Mouse (Mus musculus) neural tube, embryonic 11.5 days (tissue): Measurements from ENCODE around the gene Chmp2a. TPM values are rescaled to one million over a fixed set of nuclear protein-coding genes. Genes with fewer than 3 reads are reported as not detected.
A peak's percentile ranks its signal among the peaks of the same experiment; 100 is the strongest.

ENCODE experiments used
- ATAC-seq: fragments of 200-750 bp; cut with Nextera tagmentation; 2 replicates; pipeline ENCODE4 v1.8.0; 2017; ENCODE audit warnings: moderate number of reproducible peaks, mild to moderate bottlenecking, moderate TSS enrichment, moderate library complexity; ENCODE audit not compliant: insufficient read depth, low FRiP score, low TSS enrichment
- DNase-seq: peaks from one replicate; pipeline ENCODE4 v3.0.0-alpha.2; 2015; ENCODE audit warnings: low spot score
- H3K27ac ChIP-seq: fragments of 300-500 bp; sonication (generic); 2 replicates; pipeline ENCODE4 v1.5.1; 2014; ENCODE audit warnings: low read depth, mild to moderate bottlenecking, low read length
- H3K27me3 ChIP-seq: fragments of 300-500 bp; sonication (generic); 2 replicates; pipeline ENCODE4 v1.6.1; 2014; ENCODE audit warnings: mild to moderate bottlenecking, low read length, mixed read lengths; ENCODE audit not compliant: control insufficient read depth, insufficient read depth
- H3K36me3 ChIP-seq: fragments of 300-500 bp; sonication (generic); 2 replicates; pipeline ENCODE4 v1.6.1; 2014; ENCODE audit warnings: mild to moderate bottlenecking, low read length, moderate library complexity, mixed read lengths; ENCODE audit not compliant: control insufficient read depth, insufficient read depth
- H3K4me1 ChIP-seq: fragments of 300-500 bp; sonication (generic); 2 replicates; pipeline ENCODE4 v1.6.1; 2014; ENCODE audit warnings: low read length, mixed read lengths; ENCODE audit not compliant: control insufficient read depth, insufficient read depth
- H3K4me2 ChIP-seq: fragments of 300-500 bp; sonication (generic); 2 replicates; pipeline ENCODE4 v1.6.1; 2014; ENCODE audit warnings: low read depth, mild to moderate bottlenecking, moderate library complexity
- H3K4me3 ChIP-seq: fragments of 300-500 bp; sonication (generic); 2 replicates; pipeline ENCODE4 v1.5.1; 2014; ENCODE audit warnings: low read depth, low read length
- H3K9ac ChIP-seq: fragments of 300-500 bp; sonication (generic); 2 replicates; pipeline ENCODE4 v1.6.1; 2014; ENCODE audit warnings: mild to moderate bottlenecking, low read length
- H3K9me3 ChIP-seq: fragments of 300-500 bp; sonication (generic); 2 replicates; pipeline ENCODE4 v1.6.1; 2016; ENCODE audit warnings: low read length; ENCODE audit not compliant: control insufficient read depth
- WGBS: fragments of 180-500 bp; shearing (Covaris S2); extraction: QIAGEN DNeasy Blood & Tissue Kit; methylation state at CpG from one replicate; pipeline ENCODE4 v1.1.7; 2014; 5-methylcytosine and 5-hydroxymethylcytosine counted together
- polyA plus RNA-seq: library from polyadenylated mRNA; unstranded; fragments of >200 nt; fragmentation: Nextera tagmentation; extraction: Ambion mirVana; gene quantifications from 2 replicates; pipeline ENCODE4 v1.2.1, GENCODE M21; 2014

Chmp2a gene
- polyA plus RNA-seq, 1 experiment from 2014 or later, result 120 TPM

DNA sequence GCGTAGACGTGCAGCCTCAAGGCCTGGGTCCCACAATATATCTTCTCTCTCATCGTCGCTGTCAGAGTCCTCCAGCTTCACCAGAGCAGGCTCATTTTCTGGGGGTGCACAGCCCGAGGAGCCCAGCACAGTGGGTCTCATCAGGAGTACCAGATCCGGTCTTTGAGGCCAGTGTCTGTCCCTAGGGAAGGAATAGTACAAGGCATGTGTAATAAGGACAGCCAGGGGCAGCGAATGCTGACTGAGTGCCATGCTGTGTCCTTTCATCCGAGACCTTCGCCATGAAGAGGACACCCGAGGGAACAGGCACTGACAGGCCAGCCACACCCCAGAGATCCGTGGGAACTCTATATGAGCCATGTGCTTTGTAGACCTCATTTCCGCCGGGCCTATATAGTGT is 18.4 kb upstream of the Chmp2a start:
- ATAC-seq (no peak), DNase-seq (no peak)
- Histone ChIP-seq H3K4me2 (no peak overlapping the region), H3K27ac (no peak overlapping the region), H3K27me3 (no peaks in the 10 kb centered on the region), H3K4me1 (no peaks in the 10 kb centered on the region), H3K9me3 (no peaks in the 10 kb centered on the region), H3K36me3 (no peaks in the 10 kb centered on the region), H3K4me3 (no peak overlapping the region), H3K9ac (no peak overlapping the region)
- WGBS, result 90% methylated on average over 13 of the region's 13 CpGs

DNA sequence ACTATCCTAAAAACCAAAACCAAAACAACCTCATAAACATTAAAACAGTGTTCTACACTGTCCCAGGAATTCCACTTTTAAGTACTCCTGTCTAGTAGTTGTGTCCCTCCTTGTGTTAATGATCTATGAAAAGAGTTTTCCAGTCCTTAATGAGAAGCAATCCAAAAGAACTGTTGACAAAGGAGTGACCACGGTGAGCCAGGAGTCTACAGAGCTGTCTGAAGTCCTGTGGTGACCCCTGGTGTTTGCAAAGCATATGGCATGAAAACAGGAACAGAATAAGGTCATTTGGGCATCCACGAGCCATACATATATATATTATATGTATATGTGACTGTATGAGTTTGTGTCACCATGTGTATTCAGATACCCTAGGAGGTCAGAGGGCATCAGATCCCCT is 11.5 kb upstream of the Chmp2a start:
- 15% methylated on average over 2 of the region's 2 CpGs for WGBS
- H3K36me3 ChIP-seq, result no peaks in the 10 kb centered on the region
- no peak overlapping the region for H3K9ac ChIP-seq
- peaks cover 35% of the 10 kb centered on the region for H3K27me3 ChIP-seq
- ATAC-seq (0 out of 2 replicates have a peak, but pooled peaks have one; percentile 24), DNase-seq (peak; percentile 66)
- H3K27ac ChIP-seq, result no peak overlapping the region
- H3K4me1 ChIP-seq, result peaks cover 8% of the 10 kb centered on the region
- H3K4me2 ChIP-seq, result no peak overlapping the region
- no peaks in the 10 kb centered on the region; the same call in 1 of the 2 replicates for H3K9me3 ChIP-seq
- no peak overlapping the region for H3K4me3 ChIP-seq

DNA sequence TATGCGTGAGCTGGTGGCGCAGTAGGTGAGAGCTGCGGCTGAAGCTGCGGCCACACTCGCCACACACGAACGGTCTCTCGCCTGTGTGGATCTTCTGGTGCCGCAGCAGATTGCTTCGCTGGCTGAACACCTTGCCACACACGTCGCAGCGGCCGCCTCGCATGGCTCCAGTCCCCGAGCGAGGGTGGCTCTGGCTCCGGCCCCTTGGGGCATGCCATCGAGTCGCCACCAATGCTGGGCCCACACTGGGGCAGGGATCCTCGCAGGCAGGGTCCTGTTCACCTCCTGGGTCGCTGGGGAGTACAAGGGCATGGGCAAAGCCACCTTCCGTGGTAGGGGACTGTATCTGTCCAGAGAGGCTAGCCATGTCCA is 9.6 kb upstream of the Chmp2a start:
- DNase-seq (no peak), ATAC-seq (peak; percentile 11; the same call in 1 of the 2 replicates)
- H3K27me3 ChIP-seq, result peaks cover 38% of the 10 kb centered on the region
- no peaks in the 10 kb centered on the region; the same call in 1 of the 2 replicates for H3K9me3 ChIP-seq
- no peaks in the 10 kb centered on the region for H3K36me3 ChIP-seq
- WGBS, result 3% methylated on average over 23 of the region's 23 CpGs
- H3K27ac ChIP-seq, result no peak overlapping the region
- peak overlapping the region; percentile 63 for H3K9ac ChIP-seq
- H3K4me3 ChIP-seq, result peak overlapping the region; percentile 43
- H3K4me2 ChIP-seq, result peak overlapping the region; percentile 80
- peaks cover 8% of the 10 kb centered on the region for H3K4me1 ChIP-seq

DNA sequence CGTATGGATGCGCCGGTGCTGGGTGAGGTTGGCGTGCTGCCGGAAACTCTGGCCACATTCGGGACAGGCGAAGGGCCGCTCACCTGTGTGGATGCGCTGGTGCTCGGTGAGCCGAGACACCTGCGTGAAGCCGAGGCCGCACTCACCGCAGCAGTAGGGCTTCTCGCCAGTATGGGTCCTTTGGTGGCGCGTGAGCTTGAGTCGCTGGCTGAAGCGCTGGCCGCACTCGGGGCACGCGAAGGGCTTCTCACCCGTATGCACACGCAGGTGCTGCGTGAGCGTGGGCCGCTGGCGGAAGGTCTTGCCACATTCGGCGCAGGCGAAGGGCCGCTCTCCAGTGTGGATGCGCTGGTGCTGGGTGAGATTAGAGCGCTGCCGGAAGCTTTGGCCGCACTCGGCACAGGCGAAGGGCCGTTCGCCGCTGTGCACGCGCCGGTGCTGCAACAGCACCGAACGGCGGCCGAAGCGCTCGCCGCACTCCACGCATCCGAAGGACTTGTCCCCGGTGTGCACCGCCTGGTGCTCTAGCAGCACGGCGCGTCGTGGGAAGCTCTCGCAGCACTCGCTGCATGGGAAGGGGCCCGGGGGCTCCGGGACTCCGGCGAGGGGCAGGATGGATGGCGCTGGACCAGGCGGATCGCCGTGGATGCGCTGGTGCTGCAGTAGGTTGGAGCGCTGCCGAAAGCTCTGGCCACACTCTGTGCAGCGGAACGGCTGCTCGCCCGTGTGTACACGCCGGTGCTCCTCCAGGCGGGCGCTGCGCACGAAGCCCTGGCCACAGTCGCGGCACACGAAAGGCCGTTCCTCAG is 9.0 kb upstream of the Chmp2a start:
- Histone ChIP-seq H3K4me2 (peak overlapping the region; percentile 80), H3K4me3 (peak overlapping the region; percentile 43), H3K36me3 (no peaks in the 10 kb centered on the region), H3K9me3 (no peaks in the 10 kb centered on the region; the same call in 1 of the 2 replicates), H3K27ac (no peak overlapping the region), H3K9ac (peak overlapping the region; percentile 63), H3K4me1 (peaks cover 12% of the 10 kb centered on the region), H3K27me3 (peaks cover 38% of the 10 kb centered on the region)
- 6% methylated on average over 88 of the region's 88 CpGs for WGBS
- DNase-seq (peak; percentile 58), ATAC-seq (peak; percentile 28; the same call in 1 of the 2 replicates)

DNA sequence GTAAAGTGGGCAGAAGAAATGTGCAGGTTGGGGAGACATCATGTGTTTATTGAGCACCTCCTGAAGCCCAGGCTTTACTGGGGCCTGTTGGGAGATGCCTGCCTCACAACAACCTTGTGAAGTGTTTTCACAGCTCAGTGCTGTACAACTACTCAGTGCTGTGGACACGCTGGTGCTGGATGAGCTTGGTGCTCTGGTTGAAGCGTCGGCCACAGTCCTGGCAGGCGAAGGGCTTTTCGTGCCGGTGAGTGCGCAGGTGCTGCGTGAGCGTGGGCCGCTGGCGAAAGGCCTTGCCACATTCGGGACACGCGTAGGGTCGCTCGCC is 8.5 kb upstream of the Chmp2a start:
- Histone ChIP-seq H3K36me3 (no peaks in the 10 kb centered on the region), H3K4me2 (peak overlapping the region; percentile 80; the same call in 1 of the 2 replicates), H3K27me3 (peaks cover 38% of the 10 kb centered on the region), H3K4me1 (peaks cover 13% of the 10 kb centered on the region), H3K4me3 (peak overlapping the region; percentile 43), H3K27ac (no peak overlapping the region), H3K9ac (peak overlapping the region; percentile 63), H3K9me3 (no peaks in the 10 kb centered on the region; the same call in 1 of the 2 replicates)
- no peak for DNase-seq
- no peak for ATAC-seq
- WGBS, result 40% methylated on average over 16 of the region's 16 CpGs

GRCm38 (mm10) chr7:13042511-13042910 is 7.9 kb upstream of the Chmp2a start:
- no peaks in the 10 kb centered on the region for H3K36me3 ChIP-seq
- peaks cover 13% of the 10 kb centered on the region for H3K4me1 ChIP-seq
- H3K4me3 ChIP-seq, result no peak overlapping the region
- ATAC-seq (no peak), DNase-seq (no peak)
- H3K9ac ChIP-seq, result no peak overlapping the region
- 83% methylated on average over 6 of the region's 6 CpGs for WGBS
- H3K27me3 ChIP-seq, result peaks cover 38% of the 10 kb centered on the region
- H3K27ac ChIP-seq, result no peak overlapping the region
- no peak overlapping the region for H3K4me2 ChIP-seq
- no peaks in the 10 kb centered on the region; the same call in 1 of the 2 replicates for H3K9me3 ChIP-seq

GRCm38 (mm10) chr7:13041256-13041655 is 6.6 kb upstream of the Chmp2a start:
- 64% methylated on average over 1 of the region's 1 CpGs for WGBS
- DNase-seq (no peak), ATAC-seq (no peak)
- H3K4me3 ChIP-seq, result no peak overlapping the region
- peaks cover 38% of the 10 kb centered on the region for H3K27me3 ChIP-seq
- peaks cover 18% of the 10 kb centered on the region for H3K4me1 ChIP-seq
- no peak overlapping the region for H3K4me2 ChIP-seq
- no peak overlapping the region for H3K9ac ChIP-seq
- H3K9me3 ChIP-seq, result no peaks in the 10 kb centered on the region; the same call in 1 of the 2 replicates
- peaks cover 3% of the 10 kb centered on the region; the same call in 1 of the 2 replicates for H3K36me3 ChIP-seq
- no peak overlapping the region for H3K27ac ChIP-seq

DNA sequence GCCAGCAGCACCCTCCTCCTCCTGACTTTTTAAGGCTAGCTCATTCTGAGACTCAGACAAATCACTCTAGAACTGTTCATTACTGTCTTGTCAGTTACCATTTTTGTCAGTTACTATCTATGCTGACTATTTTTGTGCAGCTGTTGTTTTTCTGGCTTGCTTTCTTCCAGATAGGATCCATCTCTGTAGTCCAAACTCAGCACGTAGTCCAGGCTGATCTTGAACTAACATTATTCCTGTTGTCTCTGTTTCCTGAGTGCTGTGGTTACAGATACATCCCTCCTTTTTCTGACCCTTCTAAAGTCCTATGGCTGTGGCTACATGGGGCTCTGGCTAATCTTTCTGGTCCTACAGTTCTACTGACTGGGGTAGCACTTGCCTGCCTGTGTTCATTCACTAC is 4.6 kb upstream of the Chmp2a start:
- peaks cover 28% of the 10 kb centered on the region for H3K27me3 ChIP-seq
- DNase-seq (no peak), ATAC-seq (no peak)
- H3K4me3 ChIP-seq, result peak overlapping the region; percentile 78; the same call in 1 of the 2 replicates
- no peaks in the 10 kb centered on the region; the same call in 1 of the 2 replicates for H3K9me3 ChIP-seq
- peak overlapping the region; percentile 71 for H3K4me2 ChIP-seq
- H3K9ac ChIP-seq, result peak overlapping the region; percentile 86
- peaks cover 15% of the 10 kb centered on the region for H3K4me1 ChIP-seq
- peaks cover 8% of the 10 kb centered on the region for H3K36me3 ChIP-seq
- 88% methylated on average over 1 of the region's 1 CpGs for WGBS
- H3K27ac ChIP-seq, result no peak overlapping the region
